ENCODE assay signal across 9 mouse cellular contexts in genomic region chr6:29484716-29485559, GRCm38 (mm10). TPM values are rescaled to one million over a fixed set of nuclear protein-coding genes. Genes with fewer than 3 reads are reported as not detected.
DNase-seq lines count a peak whose midpoint lies in the region; ATAC-seq and TF ChIP-seq lines count a peak whose summit lies in the region.
"Had no signal": no experiment of that assay in that cellular context is flagged by ENCODE, and none has a peak within 500 bp of the region (broad histone marks: within the 10 kb centered on the region; RNA-seq: fewer than 3 reads in every experiment).

No protein-coding gene starts in this region.

- peak; percentile 66 for DNase-seq in ovary, postnatal 10 days (ENCODE audit: low spot score)
- DNase-seq in ovary, adult 18-20 months (ENCODE audit: low spot score): no peak
- DNase-seq in cerebellum, postnatal 36 days: peak; percentile 65 to 70
- peak; percentile 65 for DNase-seq in gastrocnemius, postnatal 14 days
- peak; percentile 71 for DNase-seq in kidney, adult 18-20 months
- DNase-seq in liver, embryonic 14.5 days (ENCODE audit: low read depth in 3 of 3, low spot score in 3 of 3): peak in 1 of 3 experiments; percentile 32
- DNase-seq in natural killer cell, adult 2 months (ENCODE audit: low spot score in 2 of 2): peak; percentile 39 to 52
- DNase-seq in testis, postnatal 10 days (ENCODE audit: low spot score): peak; percentile 91

- no peaks in the 10 kb centered on the region for H3K9me3 ChIP-seq in liver, embryonic 14.5 days (ENCODE audit: control insufficient read depth, low read length)

- TF ChIP-seq CTCF in liver, embryonic 14.5 days (IDR thresholded peaks at IDR 0.05; ENCODE audit: low read depth): peak; percentile 92

- no peaks in the 10 kb centered on the region for H3K36me3 ChIP-seq in liver, embryonic 14.5 days (replicated peaks; ENCODE audit: control insufficient read depth, insufficient read depth, low read depth)

- peak; percentile 69 for ATAC-seq in liver, embryonic 14.5 days (ENCODE audit: insufficient read depth)

- H3K4me3 ChIP-seq in liver, embryonic 14.5 days (ENCODE audit: insufficient read depth in 1 of 2, low read depth in 2 of 2, low read length in 2 of 2): peak overlapping the region; percentile 23 to 44; a peak in 3 of 4 replicates

- H3K27ac ChIP-seq in liver, embryonic 14.5 days: no peak overlapping the region

- H3K4me1 ChIP-seq in liver, embryonic 14.5 days (replicated peaks; ENCODE audit: control insufficient read depth in 2 of 2, insufficient read depth in 2 of 2, low read length in 1 of 2): no peaks in the 10 kb centered on the region

- WGBS in liver, embryonic 14.5 days (ENCODE audit: insufficient replicate concordance): 4% methylated on average over 26 of the region's 26 CpGs

- intact Hi-C loops in gastrocnemius, postnatal 14 days (cut with DNase I; ENCODE audit: low total_unique reads): no loop called here

- TF ChIP-seq EP300 in liver, embryonic 14.5 days (IDR thresholded peaks at IDR 0.05; ENCODE audit: low read depth): no peak

- no peaks in the 10 kb centered on the region; the same call in 1 of the 2 replicates for H3K27me3 ChIP-seq in liver, embryonic 14.5 days (ENCODE audit: control insufficient read depth, insufficient read depth, low read length)

- peak overlapping the region; percentile 51 for H3K4me2 ChIP-seq in liver, embryonic 14.5 days (ENCODE audit: low read depth)

- no peak overlapping the region for H3K9ac ChIP-seq in liver, embryonic 14.5 days (replicated peaks)

RNA-seq across cellular contexts. Expression of gene Atp6v1fnb, which starts 13.7 kb away (rescaled TPM):
- not detected for total RNA-seq in gastrocnemius, postnatal 14 days (2021)
- 0.11 TPM in 1 of 2 replicates, not detected in the other for polyA plus RNA-seq in liver, embryonic 14.5 days (2012; rRNA removed)
- polyA plus RNA-seq in liver, embryonic 14.5 days (2014; fragmentation: Nextera tagmentation; extraction: Ambion mirVana): not detected in 2 replicates
- polyA plus RNA-seq: frontal cortex, adult 2 months had no signal

RNA-seq across cellular contexts. Expression of gene Atp6v1f, which starts 17.4 kb away (rescaled TPM):
- total RNA-seq in gastrocnemius, postnatal 14 days (2021): 10 to 100 TPM; 97.8 to 99.2 TPM
- 107 and 111 TPM in 2 replicates for polyA plus RNA-seq in liver, embryonic 14.5 days (2012; rRNA removed)
- 137 and 139 TPM in 2 replicates for polyA plus RNA-seq in liver, embryonic 14.5 days (2014; fragmentation: Nextera tagmentation; extraction: Ambion mirVana)

RNA-seq across cellular contexts. Expression of gene Kcp, which starts 22.8 kb away (rescaled TPM):
- 10 to 100 TPM; 12.4 to 13.8 TPM for total RNA-seq in gastrocnemius, postnatal 14 days (2021)
- 2.0 and 2.6 TPM in 2 replicates for polyA plus RNA-seq in liver, embryonic 14.5 days (2012; rRNA removed)
- polyA plus RNA-seq in liver, embryonic 14.5 days (2014; fragmentation: Nextera tagmentation; extraction: Ambion mirVana): 0.67 and 1.2 TPM in 2 replicates

RNA-seq across cellular contexts. Expression of gene Irf5, which starts 41.5 kb away (rescaled TPM):
- total RNA-seq in gastrocnemius, postnatal 14 days (2021): 1 to 10 TPM; 1.0 to 1.8 TPM
- polyA plus RNA-seq in liver, embryonic 14.5 days (2012; rRNA removed): 5.7 and 6.4 TPM in 2 replicates
- 5.5 and 6.8 TPM in 2 replicates for polyA plus RNA-seq in liver, embryonic 14.5 days (2014; fragmentation: Nextera tagmentation; extraction: Ambion mirVana)

RNA-seq across cellular contexts. Expression of gene Flnc, which starts 51.9 kb away (rescaled TPM):
- total RNA-seq in gastrocnemius, postnatal 14 days (2021): 100 to 1,000 TPM; 267 to 438 TPM
- polyA plus RNA-seq in liver, embryonic 14.5 days (2012; rRNA removed): 0.23 and 0.30 TPM in 2 replicates
- 0.14 and 0.33 TPM in 2 replicates for polyA plus RNA-seq in liver, embryonic 14.5 days (2014; fragmentation: Nextera tagmentation; extraction: Ambion mirVana)
